Mouse (Mus musculus) fibroblast of lung, adult 2 months (primary cell): ENCODE data around the gene Rbm33.

Source experiments
- DNase-seq: peaks from one replicate; pipeline ENCODE4 v3.0.0-alpha.2; 2011; ENCODE audit warnings: low read depth

Gene Rbm33

GRCm38 (mm10) chr5:28316722-28317245 is at the start of gene Rbm33:
Gene Rbm33 (plus strand): TSS chr5:28317121.
- DNase-seq = peak; percentile 81

- DNase-seq = no peak
Measured at GRCm38 (mm10) chr5:28267576-28267975, 49.3 kb upstream of the Rbm33 start.

- DNase-seq = no peak
Measured at GRCm38 (mm10) chr5:28269469-28269991, 47.4 kb upstream of the Rbm33 start.

GRCm38 (mm10) chr5:28272836-28273235 is 44.1 kb upstream of the Rbm33 start:
- no peak for DNase-seq

GRCm38 (mm10) chr5:28277279-28277678 is 39.6 kb upstream of the Rbm33 start:
- no peak for DNase-seq

- DNase-seq = no peak
Measured at GRCm38 (mm10) chr5:28289111-28289510, 27.8 kb upstream of the Rbm33 start.

- DNase-seq = no peak
Measured at GRCm38 (mm10) chr5:28290630-28291029, 26.3 kb upstream of the Rbm33 start.

GRCm38 (mm10) chr5:28291118-28291850 is 25.6 kb upstream of the Rbm33 start:
- no peak for DNase-seq

- DNase-seq = no peak
Measured at GRCm38 (mm10) chr5:28292281-28292680, 24.6 kb upstream of the Rbm33 start.

- peak; percentile 29 for DNase-seq
Measured at GRCm38 (mm10) chr5:28293990-28294389, 22.9 kb upstream of the Rbm33 start.

GRCm38 (mm10) chr5:28298161-28298560 is 18.8 kb upstream of the Rbm33 start:
- DNase-seq = no peak

GRCm38 (mm10) chr5:28298693-28299092 is 18.2 kb upstream of the Rbm33 start:
- DNase-seq = no peak

- DNase-seq = no peak
Measured at GRCm38 (mm10) chr5:28299346-28299745, 17.6 kb upstream of the Rbm33 start.

GRCm38 (mm10) chr5:28302671-28303070 is 14.2 kb upstream of the Rbm33 start:
- DNase-seq = no peak

- no peak for DNase-seq
Measured at GRCm38 (mm10) chr5:28304551-28304950, 12.4 kb upstream of the Rbm33 start.

- DNase-seq = no peak
Measured at GRCm38 (mm10) chr5:28315526-28315925, 1.4 kb upstream of the Rbm33 start.

GRCm38 (mm10) chr5:28316151-28316721 is 685 bp upstream of the Rbm33 start:
- no peak for DNase-seq

- no peak for DNase-seq
Measured at GRCm38 (mm10) chr5:28317253-28317916, 464 bp downstream of the Rbm33 start.

GRCm38 (mm10) chr5:28317917-28318267 is 971 bp downstream of the Rbm33 start:
- no peak for DNase-seq

- no peak for DNase-seq
Measured at GRCm38 (mm10) chr5:28318671-28319070, 1.8 kb downstream of the Rbm33 start.

- DNase-seq = no peak
Measured at GRCm38 (mm10) chr5:28321769-28322168, 4.8 kb downstream of the Rbm33 start.

GRCm38 (mm10) chr5:28322189-28322588 is 5.3 kb downstream of the Rbm33 start:
- DNase-seq = no peak

- no peak for DNase-seq
Measured at GRCm38 (mm10) chr5:28323822-28324221, 6.9 kb downstream of the Rbm33 start.
